Mouse (Mus musculus) forebrain, embryonic 15.5 days (tissue): Measurements from ENCODE around the gene Gm13090. TPM values are rescaled to one million over a fixed set of nuclear protein-coding genes. Genes with fewer than 3 reads are reported as not detected.

Experiments
- polyA plus RNA-seq: library from polyadenylated mRNA; unstranded; fragments of >200 nt; fragmentation: Nextera tagmentation; extraction: Ambion mirVana; gene quantifications from 2 replicates; pipeline ENCODE4 v1.2.1, GENCODE M21; 2015

Gm13090 gene
- polyA plus RNA-seq, 1 experiment from 2014 or later = 0.24 TPM

Other genes starting within 250 kb of the Gm13090 start
- 16.2 and 17.3 TPM in 2 replicates for gene Errfi1, start 235.7 kb upstream of the Gm13090 start, polyA plus RNA-seq
- 381 and 388 TPM in 2 replicates for gene Park7, start 175.1 kb upstream of the Gm13090 start, polyA plus RNA-seq
- 0.19 and 0.29 TPM in 2 replicates for gene Tnfrsf9, start 175.0 kb upstream of the Gm13090 start, polyA plus RNA-seq
- gene Uts2, start 92.5 kb upstream of the Gm13090 start, polyA plus RNA-seq = not detected in 2 replicates
- gene Per3, start 44.9 kb upstream of the Gm13090 start, polyA plus RNA-seq = 3.0 and 3.3 TPM in 2 replicates
- 69.3 and 69.4 TPM in 2 replicates for gene Vamp3, start 31.6 kb upstream of the Gm13090 start, polyA plus RNA-seq